8 mouse cellular contexts compared by ENCODE assay signal in the genomic region with DNA sequence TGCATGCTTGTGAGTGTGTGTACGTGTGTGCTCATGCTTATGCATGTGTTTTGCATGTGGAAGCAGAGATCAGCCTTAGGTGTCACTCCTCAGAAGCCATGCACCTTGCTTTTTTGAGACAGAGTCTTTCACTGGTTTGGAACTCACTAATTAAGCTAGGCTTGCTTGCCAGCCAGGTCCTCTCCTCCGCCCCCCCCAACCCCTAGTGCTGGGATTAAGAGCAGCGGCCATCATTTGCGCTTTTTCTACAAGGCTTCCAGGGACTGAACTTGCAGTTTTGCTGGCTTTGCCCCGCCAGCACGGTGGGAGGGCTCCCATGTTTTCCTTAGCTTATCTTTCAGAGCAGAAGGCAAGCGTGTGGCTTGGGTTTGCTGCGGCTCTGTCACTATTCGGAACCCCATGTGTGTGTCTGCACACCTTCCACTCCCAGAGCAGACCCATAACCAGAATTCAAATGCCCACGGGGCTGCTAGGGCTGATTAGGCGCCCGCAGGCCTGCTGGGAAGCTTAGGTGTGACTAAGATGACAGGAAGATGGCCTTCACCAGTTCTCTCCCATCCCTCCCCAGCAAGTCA. TPM values are rescaled to one million over a fixed set of nuclear protein-coding genes. Genes with fewer than 3 reads are reported as not detected.
DNase-seq lines count a peak whose midpoint lies in the region; ATAC-seq and TF ChIP-seq lines count a peak whose summit lies in the region.

No protein-coding gene starts in this region.

- no peak overlapping the region for H3K27ac ChIP-seq in hindbrain, embryonic 11.5 days (ENCODE audit: low read depth, low read length)
- no peak overlapping the region for H3K27ac ChIP-seq in hindbrain, postnatal 0 days
- H3K27ac ChIP-seq in forebrain, embryonic 13.5 days = peak overlapping the region; percentile 48
- no peak overlapping the region for H3K27ac ChIP-seq in layer of hippocampus, adult 2 months

- H3K36me3 ChIP-seq in hindbrain, embryonic 11.5 days (ENCODE audit: control insufficient read depth, insufficient read depth, low read length) = no peaks in the 10 kb centered on the region
- H3K36me3 ChIP-seq in hindbrain, postnatal 0 days (ENCODE audit: insufficient read depth, low read length) = no peaks in the 10 kb centered on the region
- H3K36me3 ChIP-seq in forebrain, embryonic 13.5 days (ENCODE audit: poor library complexity, severe bottlenecking) = no peaks in the 10 kb centered on the region

- no peak overlapping the region for H3K9ac ChIP-seq in hindbrain, embryonic 11.5 days (ENCODE audit: low read depth, low read length)
- no peak overlapping the region for H3K9ac ChIP-seq in hindbrain, postnatal 0 days (replicated peaks; ENCODE audit: low read length)
- peak overlapping the region; percentile 1; the same call in 1 of the 2 replicates for H3K9ac ChIP-seq in forebrain, embryonic 13.5 days

- no peak for ATAC-seq in hindbrain, embryonic 11.5 days (ENCODE audit: low FRiP score)
- no peak for ATAC-seq in hindbrain, postnatal 0 days
- no peak for ATAC-seq in forebrain, embryonic 13.5 days
- peak; percentile 37 for ATAC-seq in megakaryocyte progenitor cell, adult 5-6 weeks (replicated peaks; ENCODE audit: poor library complexity)
- no peak for ATAC-seq in cerebellum, adult (ENCODE audit: insufficient number of reproducible peaks, low FRiP score, low TSS enrichment)

- no peaks in the 10 kb centered on the region for H3K9me3 ChIP-seq in hindbrain, embryonic 11.5 days (ENCODE audit: control insufficient read depth, low read length)
- H3K9me3 ChIP-seq in hindbrain, postnatal 0 days (ENCODE audit: low read length) = no peaks in the 10 kb centered on the region
- H3K9me3 ChIP-seq in forebrain, embryonic 13.5 days (replicated peaks) = no peaks in the 10 kb centered on the region

- no peak for DNase-seq in hindbrain, embryonic 11.5 days (ENCODE audit: low spot score)
- DNase-seq in hindbrain, postnatal 0 days (ENCODE audit: low spot score) = no peak
- DNase-seq in c-Kit-positive CD71-positive TER-119-positive erythroid progenitor cells, embryonic 14.5 days (ENCODE audit: low spot score) = peak; percentile 63
- no peak for DNase-seq in T-cell, adult 2 months (ENCODE audit: low spot score)
- DNase-seq in layer of hippocampus, adult 2 months (ENCODE audit: low spot score in 2 of 2) = no peak

- TF ChIP-seq CTCF in hindbrain, postnatal 0 days (IDR thresholded peaks at IDR 0.05; ENCODE audit: low read depth) = no peak
- TF ChIP-seq CTCF in layer of hippocampus, adult 2 months (conservative IDR thresholded peaks at IDR 0.05) = no peak

- peaks cover 16% of the 10 kb centered on the region for H3K4me1 ChIP-seq in hindbrain, embryonic 11.5 days (replicated peaks; ENCODE audit: control insufficient read depth, insufficient read depth, low read length)
- no peaks in the 10 kb centered on the region for H3K4me1 ChIP-seq in hindbrain, postnatal 0 days (ENCODE audit: insufficient read depth, low read length)
- peaks cover 38% of the 10 kb centered on the region for H3K4me1 ChIP-seq in forebrain, embryonic 13.5 days

- peaks cover 35% of the 10 kb centered on the region for H3K27me3 ChIP-seq in hindbrain, embryonic 11.5 days (ENCODE audit: control insufficient read depth, insufficient read depth, low read length)
- H3K27me3 ChIP-seq in hindbrain, postnatal 0 days (ENCODE audit: insufficient read depth, low read length) = peaks cover 38% of the 10 kb centered on the region
- H3K27me3 ChIP-seq in forebrain, embryonic 13.5 days = peaks cover 68% of the 10 kb centered on the region

- WGBS in hindbrain, embryonic 11.5 days = 10% methylated on average over 12 of the region's 12 CpGs
- 17% methylated on average over 12 of the region's 12 CpGs for WGBS in hindbrain, postnatal 0 days
- WGBS in forebrain, embryonic 13.5 days = 6% methylated on average over 12 of the region's 12 CpGs

- H3K4me2 ChIP-seq in hindbrain, embryonic 11.5 days (replicated peaks; ENCODE audit: low read depth, low read length) = 0 out of 2 replicates have a peak overlapping the region, but pooled peaks have one; percentile 2
- H3K4me2 ChIP-seq in hindbrain, postnatal 0 days (ENCODE audit: low read depth, low read length) = no peak overlapping the region
- H3K4me2 ChIP-seq in forebrain, embryonic 13.5 days = peak overlapping the region; percentile 36

- H3K4me3 ChIP-seq in hindbrain, embryonic 11.5 days (ENCODE audit: low read depth, low read length) = peak overlapping the region; percentile 8; the same call in 1 of the 2 replicates
- no peak overlapping the region for H3K4me3 ChIP-seq in hindbrain, postnatal 0 days (ENCODE audit: low read length)
- H3K4me3 ChIP-seq in forebrain, embryonic 13.5 days = no peak overlapping the region
- H3K4me3 ChIP-seq in layer of hippocampus, adult 2 months = no peak overlapping the region

RNA-seq across cellular contexts. Expression of gene Gadd45g, which starts 4.8 kb away (rescaled TPM):
- polyA plus RNA-seq in hindbrain, embryonic 11.5 days (2014; fragmentation: Nextera tagmentation; extraction: Ambion mirVana) = 174 and 179 TPM in 2 replicates
- 18.3 and 19.0 TPM in 2 replicates for total RNA-seq in hindbrain, postnatal 0 days (2014; rRNA removed)
- polyA plus RNA-seq in hindbrain, postnatal 0 days (2015; fragmentation: Nextera tagmentation; extraction: Ambion mirVana) = 38.6 and 43.3 TPM in 2 replicates
- 235 and 252 TPM in 2 replicates for polyA plus RNA-seq in forebrain, embryonic 13.5 days (2015; fragmentation: Nextera tagmentation; extraction: Ambion mirVana)
- 1.8 and 2.6 TPM in 2 replicates for total RNA-seq in megakaryocyte progenitor cell, adult 5-6 weeks (2015)
- total RNA-seq in megakaryocyte progenitor cell, adult 5-6 weeks (2017) = 2.5 and 2.6 TPM in 2 replicates
- total RNA-seq in layer of hippocampus, adult 2 months (2021) = 10 to 100 TPM; 14.8 to 22.7 TPM

RNA-seq across cellular contexts. Expression of gene Sema4d, which starts 48.1 kb away (rescaled TPM):
- 3.9 and 5.2 TPM in 2 replicates for polyA plus RNA-seq in hindbrain, embryonic 11.5 days (2014; fragmentation: Nextera tagmentation; extraction: Ambion mirVana)
- total RNA-seq in hindbrain, postnatal 0 days (2014; rRNA removed) = 19.7 and 33.1 TPM in 2 replicates
- polyA plus RNA-seq in hindbrain, postnatal 0 days (2015; fragmentation: Nextera tagmentation; extraction: Ambion mirVana) = 13.7 and 15.0 TPM in 2 replicates
- polyA plus RNA-seq in forebrain, embryonic 13.5 days (2015; fragmentation: Nextera tagmentation; extraction: Ambion mirVana) = 10.8 TPM in 2 replicates
- total RNA-seq in megakaryocyte progenitor cell, adult 5-6 weeks (2015) = 25.4 and 27.1 TPM in 2 replicates
- 8.6 and 10.7 TPM in 2 replicates for total RNA-seq in megakaryocyte progenitor cell, adult 5-6 weeks (2017)
- 10 to 100 TPM; 76.3 to 83.9 TPM for total RNA-seq in layer of hippocampus, adult 2 months (2021)
